Mouse (Mus musculus) liver, postnatal 0 days (tissue): ENCODE data around the gene Inpp4b. TPM values are rescaled to one million over a fixed set of nuclear protein-coding genes. Genes with fewer than 3 reads are reported as not detected.

Experiments
- ATAC-seq: fragments of 200-750 bp; cut with Nextera tagmentation; 2 replicates; pipeline ENCODE4 v1.8.0; 2017; ENCODE audit warnings: mild to moderate bottlenecking, moderate library complexity
- DNase-seq: peaks from one replicate; pipeline ENCODE4 v3.0.0-alpha.2; 2016
- H3K27ac ChIP-seq: fragments of 300-500 bp; sonication (generic); 2 replicates; pipeline ENCODE4 v1.5.1; 2014; ENCODE audit warnings: antibody characterized with exemption, moderate library complexity, mild to moderate bottlenecking, low read depth
- H3K27me3 ChIP-seq: fragments of 300-500 bp; sonication (generic); 2 replicates; pipeline ENCODE4 v1.6.1; 2014; ENCODE audit warnings: low read length, control low read depth, mixed read lengths; ENCODE audit not compliant: insufficient read depth
- H3K36me3 ChIP-seq: fragments of 300-500 bp; sonication (generic); replicated peaks from 2 replicates; pipeline ENCODE4 v1.6.1; 2014; ENCODE audit warnings: mild to moderate bottlenecking, control low read depth, low read length, moderate library complexity, mixed read lengths; ENCODE audit not compliant: insufficient read depth
- H3K4me1 ChIP-seq: fragments of 300-500 bp; sonication (generic); 2 replicates; pipeline ENCODE4 v1.6.1; 2014; ENCODE audit warnings: antibody characterized with exemption, mild to moderate bottlenecking, control low read depth; ENCODE audit not compliant: insufficient read depth
- H3K4me2 ChIP-seq: fragments of 300-500 bp; sonication (generic); 2 replicates; pipeline ENCODE4 v1.6.1; 2014; ENCODE audit warnings: low read depth, mild to moderate bottlenecking, low read length, moderate library complexity, mixed read lengths
- H3K4me3 ChIP-seq: fragments of 300-500 bp; sonication (generic); 2 replicates; pipeline ENCODE4 v1.5.1; 2014; ENCODE audit warnings: low read depth, low read length
- H3K9ac ChIP-seq: fragments of 300-500 bp; sonication (generic); replicated peaks from 2 replicates; pipeline ENCODE4 v1.6.1; 2014; ENCODE audit warnings: mild to moderate bottlenecking, moderate library complexity
- H3K9me3 ChIP-seq: fragments of 300-500 bp; sonication (generic); 2 replicates; pipeline ENCODE4 v1.6.1; 2016; ENCODE audit warnings: mild to moderate bottlenecking, control low read depth, low read length, mixed read lengths
- CTCF ChIP-seq: sonication (generic); IDR thresholded peaks from 2 replicates; pipeline ENCODE4 v1.5.1; 2016; ENCODE audit warnings: antibody characterized with exemption, low read depth
- EP300 ChIP-seq: IDR thresholded peaks from 2 replicates; pipeline ENCODE4 v1.6.1; 2016; ENCODE audit warnings: antibody characterized with exemption, low read depth, mild to moderate bottlenecking
- WGBS: fragments of 180-500 bp; shearing (Covaris S2); extraction: QIAGEN DNeasy Blood & Tissue Kit; methylation state at CpG from one replicate; pipeline ENCODE4 v1.1.7; 2014; ENCODE audit not compliant: insufficient replicate concordance; 5-methylcytosine and 5-hydroxymethylcytosine counted together
- polyA plus RNA-seq: library from polyadenylated mRNA; unstranded; fragments of >200 nt; fragmentation: Nextera tagmentation; extraction: Ambion mirVana; gene quantifications from 2 replicates; pipeline ENCODE4 v1.2.1, GENCODE M21; 2015

Gene Inpp4b
- polyA plus RNA-seq, 1 experiment from 2014 or later, result 0.82 TPM

DNA sequence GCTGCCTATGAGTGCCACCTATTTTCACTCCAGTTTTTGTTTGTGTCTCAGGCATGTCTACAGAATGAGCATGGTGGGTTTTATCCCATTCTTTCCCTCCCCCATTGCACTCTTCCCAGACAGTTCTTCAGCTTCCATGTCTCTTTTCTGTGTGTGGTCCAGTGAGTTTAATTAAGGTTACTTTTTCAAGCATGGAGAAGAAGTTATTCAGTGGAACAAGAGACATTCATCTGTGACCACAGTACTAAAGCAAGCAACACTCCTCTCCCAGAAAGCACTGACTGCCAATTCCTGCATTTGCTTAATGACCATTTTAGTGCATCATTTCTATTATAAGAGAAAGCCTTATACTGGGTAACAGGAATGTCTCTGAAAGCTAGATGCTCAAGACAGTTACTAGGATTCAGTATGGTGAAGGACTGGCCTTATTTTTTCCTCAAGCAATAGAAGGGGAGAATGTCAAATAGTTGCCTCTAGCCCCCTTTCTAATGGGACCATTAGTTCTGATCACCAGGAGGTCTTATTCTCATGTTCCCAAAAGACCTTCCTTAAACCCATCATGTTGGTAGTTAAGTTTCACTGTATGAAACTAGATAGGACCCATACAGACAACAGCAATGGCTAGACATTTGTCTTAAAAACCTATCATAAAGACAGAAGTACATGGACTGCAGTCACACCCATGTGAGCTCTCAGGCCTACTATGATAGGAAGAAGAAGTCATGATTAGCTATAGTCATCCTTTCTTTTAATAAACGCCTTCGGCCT is 147.7 kb downstream of the Inpp4b start:
- 82% methylated on average over 2 of the region's 2 CpGs for WGBS
- ATAC-seq (no peak), DNase-seq (no peak)
- H3K9ac ChIP-seq, result no peak overlapping the region
- H3K4me1 ChIP-seq, result no peaks in the 10 kb centered on the region
- no peaks in the 10 kb centered on the region for H3K36me3 ChIP-seq
- no peak overlapping the region for H3K4me3 ChIP-seq
- no peak for TF ChIP-seq EP300
- no peaks in the 10 kb centered on the region for H3K27me3 ChIP-seq
- no peak overlapping the region for H3K4me2 ChIP-seq
- H3K27ac ChIP-seq, result no peak overlapping the region
- H3K9me3 ChIP-seq, result no peaks in the 10 kb centered on the region

DNA sequence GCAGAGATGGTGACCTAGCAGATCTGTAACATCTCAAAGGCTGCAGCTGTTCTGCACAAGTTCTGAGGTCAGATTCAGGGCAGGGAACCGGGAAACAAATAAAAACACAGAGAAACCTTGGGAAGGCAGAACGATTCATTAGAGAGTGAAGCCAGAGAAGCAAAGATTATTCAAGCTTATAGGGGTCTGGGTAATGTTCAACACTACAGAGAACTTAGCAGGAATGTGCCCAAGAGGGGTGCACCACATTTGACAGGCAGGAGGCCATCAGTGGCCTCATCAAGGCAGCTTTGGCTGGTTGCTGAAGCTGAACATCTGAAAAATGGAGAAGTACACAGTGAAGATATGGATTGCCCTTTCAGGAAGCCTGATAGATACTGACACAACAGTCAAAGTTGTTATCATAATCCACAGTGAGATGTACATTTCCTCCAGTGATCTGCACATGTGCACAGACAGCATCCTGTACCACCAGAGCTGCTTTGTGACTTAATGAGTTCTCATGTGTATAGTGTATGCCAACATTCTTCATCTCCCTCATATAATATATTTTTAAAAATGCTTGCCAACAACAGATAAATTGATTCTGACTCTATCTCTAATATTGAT is 148.8 kb downstream of the Inpp4b start:
- 44% methylated on average over 2 of the region's 2 CpGs for WGBS
- TF ChIP-seq CTCF, result no peak
- no peak for TF ChIP-seq EP300
- ATAC-seq (no peak), DNase-seq (no peak)
- H3K27ac ChIP-seq, result no peak overlapping the region
- H3K4me3 ChIP-seq, result no peak overlapping the region
- H3K27me3 ChIP-seq, result no peaks in the 10 kb centered on the region
- H3K4me2 ChIP-seq, result no peak overlapping the region
- H3K36me3 ChIP-seq, result no peaks in the 10 kb centered on the region
- no peak overlapping the region for H3K9ac ChIP-seq
- no peaks in the 10 kb centered on the region for H3K4me1 ChIP-seq
- no peaks in the 10 kb centered on the region for H3K9me3 ChIP-seq

GRCm38 (mm10) chr8:81491706-81492204 is 149.4 kb downstream of the Inpp4b start:
- Histone ChIP-seq H3K9me3 (no peaks in the 10 kb centered on the region), H3K27me3 (no peaks in the 10 kb centered on the region), H3K4me3 (no peak overlapping the region), H3K4me2 (no peak overlapping the region), H3K4me1 (no peaks in the 10 kb centered on the region), H3K9ac (no peak overlapping the region), H3K27ac (no peak overlapping the region), H3K36me3 (no peaks in the 10 kb centered on the region)
- TF ChIP-seq EP300 (no peak), CTCF (no peak)
- ATAC-seq (no peak), DNase-seq (no peak)
- 48% methylated on average over 3 of the region's 3 CpGs for WGBS

- no peak overlapping the region for H3K27ac ChIP-seq
- no peak overlapping the region for H3K9ac ChIP-seq
- TF ChIP-seq EP300 (no peak), CTCF (no peak)
- no peaks in the 10 kb centered on the region for H3K9me3 ChIP-seq
- no peaks in the 10 kb centered on the region for H3K4me1 ChIP-seq
- H3K27me3 ChIP-seq, result no peaks in the 10 kb centered on the region
- WGBS, result 76% methylated on average over 2 of the region's 2 CpGs
- no peaks in the 10 kb centered on the region for H3K36me3 ChIP-seq
- ATAC-seq, result no peak
- H3K4me3 ChIP-seq, result no peak overlapping the region
- H3K4me2 ChIP-seq, result no peak overlapping the region
- no peak for DNase-seq
These were observed 152.5 kb downstream of the Inpp4b start for GRCm38 (mm10) chr8:81494823-81495222.

GRCm38 (mm10) chr8:81497646-81498045 is 155.3 kb downstream of the Inpp4b start:
- no peaks in the 10 kb centered on the region for H3K36me3 ChIP-seq
- TF ChIP-seq CTCF, result no peak
- no peak for TF ChIP-seq EP300
- H3K27me3 ChIP-seq, result no peaks in the 10 kb centered on the region
- ATAC-seq (no peak), DNase-seq (no peak)
- H3K4me3 ChIP-seq, result no peak overlapping the region
- 62% methylated on average over 2 of the region's 2 CpGs for WGBS
- H3K9ac ChIP-seq, result no peak overlapping the region
- no peak overlapping the region for H3K4me2 ChIP-seq
- no peak overlapping the region for H3K27ac ChIP-seq
- no peaks in the 10 kb centered on the region for H3K9me3 ChIP-seq
- H3K4me1 ChIP-seq, result no peaks in the 10 kb centered on the region

GRCm38 (mm10) chr8:81502216-81502615 is 159.9 kb downstream of the Inpp4b start:
- no peaks in the 10 kb centered on the region for H3K36me3 ChIP-seq
- no peak for TF ChIP-seq CTCF
- no peak for TF ChIP-seq EP300
- no peak overlapping the region for H3K4me3 ChIP-seq
- H3K27ac ChIP-seq, result no peak overlapping the region
- no peak for DNase-seq
- no peaks in the 10 kb centered on the region for H3K4me1 ChIP-seq
- ATAC-seq, result no peak
- no peak overlapping the region for H3K4me2 ChIP-seq
- no peaks in the 10 kb centered on the region for H3K9me3 ChIP-seq
- H3K9ac ChIP-seq, result no peak overlapping the region
- no peaks in the 10 kb centered on the region for H3K27me3 ChIP-seq
- WGBS, result 54% methylated on average over 2 of the region's 2 CpGs
